Mouse (Mus musculus): ENCODE data around the gene Id3. TPM values are rescaled to one million over a fixed set of nuclear protein-coding genes. Genes with fewer than 3 reads are reported as not detected.

The Id3 gene
- polyA plus RNA-seq, 1 experiment from 2014 or later: 261 TPM

GRCm38 (mm10) chr4:136109941-136110900, 33.1 kb upstream of the Id3 start:
- Histone ChIP-seq H3K36me3 (no peaks in the 10 kb centered on the region), H3K27ac (no peak overlapping the region), H3K4me1 (replicated peaks) (peaks cover 11% of the 10 kb centered on the region), H3K9me3 (replicated peaks) (no peaks in the 10 kb centered on the region), H3K4me3 (no peak overlapping the region), H3K4me2 (no peak overlapping the region), H3K9ac (no peak overlapping the region), H3K27me3 (no peaks in the 10 kb centered on the region)
- 60% methylated on average over 10 of the region's 10 CpGs for WGBS
- no peak for ATAC-seq (replicated peaks; ENCODE audit: insufficient number of reproducible peaks, insufficient read depth, low FRiP score, low read depth)

GRCm38 (mm10) chr4:136112344-136112743, 31.0 kb upstream of the Id3 start:
- WGBS: 58% methylated on average over 5 of the region's 5 CpGs
- Histone ChIP-seq H3K4me2 (no peak overlapping the region), H3K27me3 (no peaks in the 10 kb centered on the region), H3K9ac (no peak overlapping the region), H3K27ac (no peak overlapping the region), H3K4me3 (no peak overlapping the region), H3K36me3 (no peaks in the 10 kb centered on the region), H3K9me3 (replicated peaks) (no peaks in the 10 kb centered on the region), H3K4me1 (replicated peaks) (peaks cover 15% of the 10 kb centered on the region)
- ATAC-seq (replicated peaks; ENCODE audit: insufficient number of reproducible peaks, insufficient read depth, low FRiP score, low read depth): no peak

- no peak overlapping the region for H3K4me3 ChIP-seq
- no peaks in the 10 kb centered on the region for H3K36me3 ChIP-seq
- peaks cover 16% of the 10 kb centered on the region for H3K4me1 ChIP-seq (replicated peaks)
- no peak overlapping the region for H3K4me2 ChIP-seq
- no peak overlapping the region for H3K27ac ChIP-seq
- H3K9ac ChIP-seq: no peak overlapping the region
- H3K9me3 ChIP-seq (replicated peaks): no peaks in the 10 kb centered on the region
- 80% methylated on average over 5 of the region's 5 CpGs for WGBS
- H3K27me3 ChIP-seq: no peaks in the 10 kb centered on the region
- ATAC-seq (replicated peaks; ENCODE audit: insufficient number of reproducible peaks, insufficient read depth, low FRiP score, low read depth): no peak
Measured at GRCm38 (mm10) chr4:136114747-136115146, 28.6 kb upstream of the Id3 start.

GRCm38 (mm10) chr4:136117022-136117421, 26.3 kb upstream of the Id3 start:
- ATAC-seq (replicated peaks; ENCODE audit: insufficient number of reproducible peaks, insufficient read depth, low FRiP score, low read depth): peak; percentile 77
- Histone ChIP-seq H3K9ac (no peak overlapping the region), H3K27ac (0 out of 2 replicates have a peak overlapping the region, but pooled peaks have one; percentile 25), H3K4me1 (replicated peaks) (peaks cover 16% of the 10 kb centered on the region), H3K4me2 (peak overlapping the region; percentile 33; the same call in 1 of the 2 replicates), H3K36me3 (no peaks in the 10 kb centered on the region), H3K27me3 (no peaks in the 10 kb centered on the region), H3K9me3 (replicated peaks) (no peaks in the 10 kb centered on the region), H3K4me3 (no peak overlapping the region)
- WGBS: 22% methylated on average over 13 of the region's 13 CpGs

GRCm38 (mm10) chr4:136120041-136120440, 23.3 kb upstream of the Id3 start:
- WGBS: 21% methylated on average over 16 of the region's 16 CpGs
- Histone ChIP-seq H3K4me2 (no peak overlapping the region), H3K27me3 (no peaks in the 10 kb centered on the region), H3K27ac (no peak overlapping the region), H3K9me3 (replicated peaks) (no peaks in the 10 kb centered on the region), H3K36me3 (no peaks in the 10 kb centered on the region), H3K4me3 (no peak overlapping the region), H3K9ac (no peak overlapping the region), H3K4me1 (replicated peaks) (peaks cover 26% of the 10 kb centered on the region)
- ATAC-seq (replicated peaks; ENCODE audit: insufficient number of reproducible peaks, insufficient read depth, low FRiP score, low read depth): no peak

- Histone ChIP-seq H3K4me2 (no peak overlapping the region), H3K9ac (no peak overlapping the region), H3K4me1 (replicated peaks) (peaks cover 31% of the 10 kb centered on the region), H3K36me3 (no peaks in the 10 kb centered on the region), H3K27me3 (no peaks in the 10 kb centered on the region), H3K27ac (no peak overlapping the region), H3K4me3 (no peak overlapping the region), H3K9me3 (replicated peaks) (no peaks in the 10 kb centered on the region)
- WGBS: 87% methylated on average over 3 of the region's 3 CpGs
- no peak for ATAC-seq (replicated peaks; ENCODE audit: insufficient number of reproducible peaks, insufficient read depth, low FRiP score, low read depth)
Measured at GRCm38 (mm10) chr4:136121158-136121557, 22.1 kb upstream of the Id3 start.

GRCm38 (mm10) chr4:136121844-136122468, 21.3 kb upstream of the Id3 start:
- H3K4me1 ChIP-seq (replicated peaks): peaks cover 30% of the 10 kb centered on the region
- no peaks in the 10 kb centered on the region for H3K27me3 ChIP-seq
- no peak for ATAC-seq (replicated peaks; ENCODE audit: insufficient number of reproducible peaks, insufficient read depth, low FRiP score, low read depth)
- no peaks in the 10 kb centered on the region for H3K36me3 ChIP-seq
- no peaks in the 10 kb centered on the region for H3K9me3 ChIP-seq (replicated peaks)
- 79% methylated on average over 7 of the region's 7 CpGs for WGBS
- no peak overlapping the region for H3K4me2 ChIP-seq
- H3K27ac ChIP-seq: no peak overlapping the region
- no peak overlapping the region for H3K9ac ChIP-seq
- no peak overlapping the region for H3K4me3 ChIP-seq

- Histone ChIP-seq H3K27ac (peak overlapping the region; percentile 49), H3K4me3 (no peak overlapping the region), H3K9ac (no peak overlapping the region), H3K36me3 (no peaks in the 10 kb centered on the region), H3K9me3 (replicated peaks) (no peaks in the 10 kb centered on the region), H3K4me2 (no peak overlapping the region), H3K4me1 (replicated peaks) (peaks cover 31% of the 10 kb centered on the region), H3K27me3 (no peaks in the 10 kb centered on the region)
- WGBS: 43% methylated on average over 8 of the region's 8 CpGs
- ATAC-seq (replicated peaks; ENCODE audit: insufficient number of reproducible peaks, insufficient read depth, low FRiP score, low read depth): no peak
Measured at GRCm38 (mm10) chr4:136123111-136123791, 20.0 kb upstream of the Id3 start.

- no peak overlapping the region for H3K9ac ChIP-seq
- H3K9me3 ChIP-seq (replicated peaks): no peaks in the 10 kb centered on the region
- 78% methylated on average over 3 of the region's 3 CpGs for WGBS
- H3K27ac ChIP-seq: peak overlapping the region; percentile 49
- no peak overlapping the region for H3K4me3 ChIP-seq
- H3K4me2 ChIP-seq: no peak overlapping the region
- H3K4me1 ChIP-seq (replicated peaks): peaks cover 31% of the 10 kb centered on the region
- H3K27me3 ChIP-seq: no peaks in the 10 kb centered on the region
- H3K36me3 ChIP-seq: no peaks in the 10 kb centered on the region
- ATAC-seq (replicated peaks; ENCODE audit: insufficient number of reproducible peaks, insufficient read depth, low FRiP score, low read depth): no peak
Measured at GRCm38 (mm10) chr4:136123792-136124161, 19.5 kb upstream of the Id3 start.

- H3K4me2 ChIP-seq: no peak overlapping the region
- no peak overlapping the region for H3K27ac ChIP-seq
- no peak for ATAC-seq (replicated peaks; ENCODE audit: insufficient number of reproducible peaks, insufficient read depth, low FRiP score, low read depth)
- peaks cover 31% of the 10 kb centered on the region for H3K4me1 ChIP-seq (replicated peaks)
- no peaks in the 10 kb centered on the region for H3K36me3 ChIP-seq
- 93% methylated on average over 4 of the region's 4 CpGs for WGBS
- no peak overlapping the region for H3K9ac ChIP-seq
- H3K9me3 ChIP-seq (replicated peaks): no peaks in the 10 kb centered on the region
- no peaks in the 10 kb centered on the region for H3K27me3 ChIP-seq
- no peak overlapping the region for H3K4me3 ChIP-seq
Measured at GRCm38 (mm10) chr4:136124581-136124980, 18.7 kb upstream of the Id3 start.

- Histone ChIP-seq H3K4me2 (no peak overlapping the region), H3K9ac (no peak overlapping the region), H3K36me3 (no peaks in the 10 kb centered on the region), H3K27ac (no peak overlapping the region), H3K27me3 (no peaks in the 10 kb centered on the region), H3K9me3 (replicated peaks) (no peaks in the 10 kb centered on the region), H3K4me3 (no peak overlapping the region), H3K4me1 (replicated peaks) (peaks cover 25% of the 10 kb centered on the region)
- WGBS: 67% methylated on average over 11 of the region's 11 CpGs
- ATAC-seq (replicated peaks; ENCODE audit: insufficient number of reproducible peaks, insufficient read depth, low FRiP score, low read depth): no peak
Measured at GRCm38 (mm10) chr4:136125458-136125857, 17.8 kb upstream of the Id3 start.

Measured in heart, embryonic 15.5 days (tissue).